Mouse (Mus musculus): ENCODE data around the gene Ptgds. TPM values are rescaled to one million over a fixed set of nuclear protein-coding genes. Genes with fewer than 3 reads are reported as not detected.

Ptgds gene
- polyA plus RNA-seq (2012; rRNA removed) = 0.21 TPM in 2 replicates

GRCm38 (mm10) chr2:25469969-25470368 lies at the start of gene Ptgds:
Gene Ptgds, minus strand, starts transcription at chr2:25470046.

GRCm38 (mm10) chr2:25501593-25502486 lies 32.0 kb upstream of the Ptgds start, which contains the start of gene C8g:
Gene C8g, minus strand, starts transcription at chr2:25501719.

GRCm38 (mm10) chr2:25500576-25501405 lies 30.9 kb upstream of the Ptgds start, which contains the start of gene Fbxw5:
Gene Fbxw5, plus strand, starts transcription at chr2:25500750.

GRCm38 (mm10) chr2:25493476-25493961 lies 23.7 kb upstream of the Ptgds start, which contains the start of gene Lcn12:
Gene Lcn12, minus strand, starts transcription at chr2:25493911.

GRCm38 (mm10) chr2:25460551-25461309 lies 9.1 kb downstream of the Ptgds start, which contains the start of gene Paxx:
Gene Paxx, minus strand, starts transcription at chr2:25461094.

GRCm38 (mm10) chr2:25456205-25456953 lies 13.5 kb downstream of the Ptgds start, which contains the start of gene Clic3:
Gene Clic3, plus strand, starts transcription at chr2:25456838.

GRCm38 (mm10) chr2:25428442-25429236 lies 41.2 kb downstream of the Ptgds start, which contains the start of gene Abca2:
Gene Abca2, plus strand, starts transcription at chr2:25428703.

GRCm38 (mm10) chr2:25422587-25423410 lies 47.0 kb downstream of the Ptgds start, which contains the start of gene Fut7:
Gene Fut7, plus strand, starts transcription at chr2:25423267.

Other genes starting within 250 kb of the Ptgds start
- 658 and 704 TPM in 2 replicates for gene Tubb4b, start 245.3 kb downstream of the Ptgds start, polyA plus RNA-seq (2012; rRNA removed)
- gene Slc34a3, start 235.7 kb downstream of the Ptgds start, polyA plus RNA-seq (2012; rRNA removed) = not detected in 2 replicates
- gene Rnf224, start 233.3 kb downstream of the Ptgds start, polyA plus RNA-seq (2012; rRNA removed) = 0.02 TPM in 1 of 2 replicates, not detected in the other
- gene Rnf208, start 227.8 kb downstream of the Ptgds start, polyA plus RNA-seq (2012; rRNA removed) = 0.60 and 0.69 TPM in 2 replicates
- not detected in 2 replicates for gene Cysrt1, start 227.6 kb downstream of the Ptgds start, polyA plus RNA-seq (2012; rRNA removed)
- 4.7 and 5.3 TPM in 2 replicates for gene AL732309.1, start 223.2 kb downstream of the Ptgds start, polyA plus RNA-seq (2012; rRNA removed)
- 6.5 and 7.9 TPM in 2 replicates for gene Tmem203, start 214.6 kb downstream of the Ptgds start, polyA plus RNA-seq (2012; rRNA removed)
- 2.0 and 3.1 TPM in 2 replicates for gene Tprn, start 207.4 kb downstream of the Ptgds start, polyA plus RNA-seq (2012; rRNA removed)
- 70.9 and 83.9 TPM in 2 replicates for gene Ssna1, start 197.6 kb downstream of the Ptgds start, polyA plus RNA-seq (2012; rRNA removed)
- gene Anapc2, start 197.6 kb downstream of the Ptgds start, polyA plus RNA-seq (2012; rRNA removed) = 21.4 and 24.9 TPM in 2 replicates
- not detected in 2 replicates for gene Tmem210, start 181.9 kb downstream of the Ptgds start, polyA plus RNA-seq (2012; rRNA removed)
- 0.02 TPM in 1 of 2 replicates, not detected in the other for gene Lrrc26, start 180.1 kb downstream of the Ptgds start, polyA plus RNA-seq (2012; rRNA removed)
- 0.02 and 0.03 TPM in 2 replicates for gene Grin1, start 150.9 kb downstream of the Ptgds start, polyA plus RNA-seq (2012; rRNA removed)
- 5.0 and 8.0 TPM in 2 replicates for gene Man1b1, start 137.7 kb downstream of the Ptgds start, polyA plus RNA-seq (2012; rRNA removed)
- 9.5 and 11.0 TPM in 2 replicates for gene Dpp7, start 113.7 kb downstream of the Ptgds start, polyA plus RNA-seq (2012; rRNA removed)
- gene Uap1l1, start 104.4 kb downstream of the Ptgds start, polyA plus RNA-seq (2012; rRNA removed) = 3.3 and 4.3 TPM in 2 replicates
- 18.3 and 19.0 TPM in 2 replicates for gene Sapcd2, start 97.7 kb downstream of the Ptgds start, polyA plus RNA-seq (2012; rRNA removed)
- 0.18 and 0.22 TPM in 2 replicates for gene Entpd2, start 74.2 kb downstream of the Ptgds start, polyA plus RNA-seq (2012; rRNA removed)
- gene Npdc1, start 70.7 kb downstream of the Ptgds start, polyA plus RNA-seq (2012; rRNA removed) = 3.2 and 3.7 TPM in 2 replicates
- gene Fut7, start 46.8 kb downstream of the Ptgds start, polyA plus RNA-seq (2012; rRNA removed) = 0.37 and 0.68 TPM in 2 replicates
- gene Abca2, start 41.3 kb downstream of the Ptgds start, polyA plus RNA-seq (2012; rRNA removed) = 1.9 and 2.4 TPM in 2 replicates
- 0.14 and 0.23 TPM in 2 replicates for gene Clic3, start 13.2 kb downstream of the Ptgds start, polyA plus RNA-seq (2012; rRNA removed)
- gene Paxx, start 9.0 kb downstream of the Ptgds start, polyA plus RNA-seq (2012; rRNA removed) = 7.5 and 7.9 TPM in 2 replicates
- not detected in 2 replicates for gene Lcn12, start 23.9 kb upstream of the Ptgds start, polyA plus RNA-seq (2012; rRNA removed)
- gene Fbxw5, start 30.7 kb upstream of the Ptgds start, polyA plus RNA-seq (2012; rRNA removed) = 4.5 and 8.5 TPM in 2 replicates
- 19.1 and 24.6 TPM in 2 replicates for gene C8g, start 31.7 kb upstream of the Ptgds start, polyA plus RNA-seq (2012; rRNA removed)
- 5.3 and 6.8 TPM in 2 replicates for gene Traf2, start 76.9 kb upstream of the Ptgds start, polyA plus RNA-seq (2012; rRNA removed)
- gene Edf1, start 87.8 kb upstream of the Ptgds start, polyA plus RNA-seq (2012; rRNA removed) = 107 and 113 TPM in 2 replicates
- 6.2 and 6.3 TPM in 2 replicates for gene Mamdc4, start 104.8 kb upstream of the Ptgds start, polyA plus RNA-seq (2012; rRNA removed)
- gene Phpt1, start 105.2 kb upstream of the Ptgds start, polyA plus RNA-seq (2012; rRNA removed) = 32.3 and 33.8 TPM in 2 replicates
- gene Ajm1, start 111.7 kb upstream of the Ptgds start, polyA plus RNA-seq (2012; rRNA removed) = 0.02 and 0.06 TPM in 2 replicates
- 20.4 and 22.4 TPM in 2 replicates for gene Rabl6, start 138.5 kb upstream of the Ptgds start, polyA plus RNA-seq (2012; rRNA removed)
- not detected in 2 replicates for gene Ccdc183, start 147.6 kb upstream of the Ptgds start, polyA plus RNA-seq (2012; rRNA removed)
- gene Tmem141, start 152.0 kb upstream of the Ptgds start, polyA plus RNA-seq (2012; rRNA removed) = 9.5 and 10.0 TPM in 2 replicates
- 21.6 and 24.9 TPM in 2 replicates for gene Fcna, start 158.0 kb upstream of the Ptgds start, polyA plus RNA-seq (2012; rRNA removed)
- gene Lcn8, start 183.1 kb upstream of the Ptgds start, polyA plus RNA-seq (2012; rRNA removed) = not detected in 2 replicates
- gene Lcn5, start 187.9 kb upstream of the Ptgds start, polyA plus RNA-seq (2012; rRNA removed) = not detected in 2 replicates
- gene Lcn6, start 206.7 kb upstream of the Ptgds start, polyA plus RNA-seq (2012; rRNA removed) = not detected in 2 replicates
- not detected in 2 replicates for gene Lcn10, start 212.7 kb upstream of the Ptgds start, polyA plus RNA-seq (2012; rRNA removed)
- not detected in 2 replicates for gene Obp2a, start 230.0 kb upstream of the Ptgds start, polyA plus RNA-seq (2012; rRNA removed)
- 4.2 TPM in 2 replicates for gene Bmyc, start 236.7 kb upstream of the Ptgds start, polyA plus RNA-seq (2012; rRNA removed)